Comparison of ENCODE assay signal across 7 mouse cellular contexts in the genomic region with DNA sequence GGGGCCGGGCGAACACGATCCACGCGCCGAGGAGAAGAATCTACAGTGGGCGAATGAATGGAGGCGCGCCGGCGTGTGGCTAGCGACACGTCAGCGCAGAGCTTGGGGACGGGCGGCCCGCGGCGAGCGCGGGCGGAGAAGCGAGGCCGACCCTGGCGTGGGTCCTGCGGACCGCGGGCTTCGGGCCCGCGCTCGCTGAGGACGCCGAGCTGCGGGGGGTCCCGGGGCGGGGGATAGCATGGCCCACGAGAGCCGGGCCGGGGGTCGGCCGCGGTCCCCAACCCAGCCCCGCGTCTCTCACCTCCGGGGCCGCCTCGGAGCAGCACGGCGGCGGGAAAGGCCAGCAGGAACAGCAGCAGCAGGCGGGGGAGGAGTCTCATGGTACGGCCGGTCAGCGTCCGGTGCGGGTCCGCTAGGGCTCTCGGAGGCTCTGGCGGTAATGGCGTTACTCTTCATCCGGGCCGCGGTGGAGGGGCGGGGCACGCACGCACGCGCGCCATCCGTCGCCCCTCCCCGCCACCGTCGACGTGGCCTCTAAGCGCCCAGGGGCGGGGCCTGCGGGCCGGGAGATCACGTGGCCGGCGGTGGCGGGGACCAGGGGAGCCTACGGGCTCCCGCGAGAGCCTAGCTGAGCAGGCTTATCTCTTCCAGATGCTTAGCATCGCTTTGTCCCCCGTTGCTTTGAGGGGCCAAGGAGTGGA. TPM values are rescaled to one million over a fixed set of nuclear protein-coding genes. Genes with fewer than 3 reads are reported as not detected.
DNase-seq lines count a peak whose midpoint lies in the region; ATAC-seq and TF ChIP-seq lines count a peak whose summit lies in the region.

A gene (minus strand): TSS at position 514 of the 701 bp plus-strand sequence.

- H3K27me3 ChIP-seq in embryonic facial prominence, embryonic 10.5 days (replicated peaks; ENCODE audit: low read depth, poor library complexity, severe bottlenecking), result no peaks in the 10 kb centered on the region
- H3K27me3 ChIP-seq in intestine, postnatal 0 days (replicated peaks; ENCODE audit: control insufficient read depth, insufficient read depth, low read length), result no peaks in the 10 kb centered on the region
- no peaks in the 10 kb centered on the region for H3K27me3 ChIP-seq in midbrain, embryonic 12.5 days
- no peaks in the 10 kb centered on the region for H3K27me3 ChIP-seq in small intestine, adult 2 months (ENCODE audit: control insufficient read depth, insufficient read depth, low read length)

- peak; percentile 98 for DNase-seq in adrenal gland, postnatal 10 days
- DNase-seq in embryonic facial prominence, embryonic 10.5 days (ENCODE audit: low spot score), result peak; percentile 98
- no peak for DNase-seq in gonadal fat pad, adult 2 months (ENCODE audit: low read depth)
- DNase-seq in left cerebral cortex, postnatal 4 days, result peak; percentile 98

- peak; percentile 80 for TF ChIP-seq POLR2A in small intestine, adult 2 months (IDR thresholded peaks at IDR 0.05; ENCODE audit: low read depth, low read length)

- peaks cover 14% of the 10 kb centered on the region for H3K4me1 ChIP-seq in embryonic facial prominence, embryonic 10.5 days
- H3K4me1 ChIP-seq in intestine, postnatal 0 days (replicated peaks; ENCODE audit: control insufficient read depth, insufficient read depth, low read length), result 0 out of 2 replicates have a peak, but pooled peaks cover 7% of the 10 kb centered on the region
- H3K4me1 ChIP-seq in midbrain, embryonic 12.5 days, result peaks cover 14% of the 10 kb centered on the region; the same call in 1 of the 2 replicates
- H3K4me1 ChIP-seq in small intestine, adult 2 months (ENCODE audit: control insufficient read depth, insufficient read depth, insufficient read length, low read length), result no peaks in the 10 kb centered on the region

- peak within 1 kb of the TSS; percentile 75 for H3K4me2 ChIP-seq in intestine, postnatal 0 days (replicated peaks; ENCODE audit: low read depth)
- H3K4me2 ChIP-seq in midbrain, embryonic 12.5 days (replicated peaks), result peak within 1 kb of the TSS; percentile 65

- peaks cover 30% of the 10 kb centered on the region for H3K36me3 ChIP-seq in embryonic facial prominence, embryonic 10.5 days (replicated peaks)
- H3K36me3 ChIP-seq in intestine, postnatal 0 days (ENCODE audit: control insufficient read depth, insufficient read depth), result peaks cover 15% of the 10 kb centered on the region
- peaks cover 26% of the 10 kb centered on the region for H3K36me3 ChIP-seq in midbrain, embryonic 12.5 days
- H3K36me3 ChIP-seq in small intestine, adult 2 months (ENCODE audit: control insufficient read depth, insufficient read depth, low read length), result peaks cover 18% of the 10 kb centered on the region

- under 1% methylated on average over 89 of the region's 89 CpGs for WGBS in embryonic facial prominence, embryonic 10.5 days
- WGBS in intestine, postnatal 0 days, result under 1% methylated on average over 63 of the region's 89 CpGs
- WGBS in midbrain, embryonic 12.5 days, result under 1% methylated on average over 83 of the region's 89 CpGs
- whole genome bisulfite sequencing in small intestine, adult 2 months, result 1% methylated on average over 87 of the region's 89 CpGs

- peak within 1 kb of the TSS; percentile 77 for H3K4me3 ChIP-seq in embryonic facial prominence, embryonic 10.5 days
- H3K4me3 ChIP-seq in intestine, postnatal 0 days (ENCODE audit: low read depth, low read length), result peak within 1 kb of the TSS; percentile 100
- peak within 1 kb of the TSS; percentile 84 for H3K4me3 ChIP-seq in midbrain, embryonic 12.5 days
- H3K4me3 ChIP-seq in small intestine, adult 2 months (ENCODE audit: low read depth, low read length), result peak within 1 kb of the TSS; percentile 90

- intact Hi-C loops in left cerebral cortex, postnatal 4 days (cut with DNase I), result loop anchor here (5.0 kb wide), 1 partner anchor 43 kb away; a partner anchor contains a TSS

- H3K9ac ChIP-seq in intestine, postnatal 0 days (ENCODE audit: low read depth, low read length), result peak within 1 kb of the TSS; percentile 99
- H3K9ac ChIP-seq in midbrain, embryonic 12.5 days (replicated peaks), result peak within 1 kb of the TSS; percentile 95

- H3K9me3 ChIP-seq in embryonic facial prominence, embryonic 10.5 days, result no peaks in the 10 kb centered on the region
- H3K9me3 ChIP-seq in intestine, postnatal 0 days (ENCODE audit: control insufficient read depth), result no peaks in the 10 kb centered on the region
- no peaks in the 10 kb centered on the region for H3K9me3 ChIP-seq in midbrain, embryonic 12.5 days

- peak; percentile 98 for ATAC-seq in intestine, postnatal 0 days
- ATAC-seq in midbrain, embryonic 12.5 days (ENCODE audit: low FRiP score, low read depth), result peak; percentile 98

- no peak for TF ChIP-seq CTCF in intestine, postnatal 0 days (IDR thresholded peaks at IDR 0.05; ENCODE audit: low read depth)
- no peak for TF ChIP-seq CTCF in small intestine, adult 2 months (IDR thresholded peaks at IDR 0.05; ENCODE audit: extremely low read depth, insufficient read length, insufficient replicate concordance, low read depth, low read length)

- H3K27ac ChIP-seq in embryonic facial prominence, embryonic 10.5 days (replicated peaks), result peak within 1 kb of the TSS; percentile 94
- H3K27ac ChIP-seq in intestine, postnatal 0 days (ENCODE audit: low read depth, low read length), result peak within 1 kb of the TSS; percentile 90
- H3K27ac ChIP-seq in midbrain, embryonic 12.5 days (replicated peaks), result peak within 1 kb of the TSS; percentile 93
- H3K27ac ChIP-seq in small intestine, adult 2 months (ENCODE audit: insufficient read depth, low read depth, low read length), result peak within 1 kb of the TSS; percentile 41

RNA-seq across cellular contexts. Expression of the gene that starts here (rescaled TPM):
- total RNA-seq in adrenal gland, postnatal 10 days (2021), result 100 to 1,000 TPM; 117 to 134 TPM
- polyA plus RNA-seq in embryonic facial prominence, embryonic 10.5 days (2016; fragmentation: Nextera tagmentation; extraction: Ambion mirVana), result 107 and 110 TPM in 2 replicates
- polyA plus RNA-seq in gonadal fat pad, adult 2 months (2012; rRNA removed), result 17.2 and 21.7 TPM in 2 replicates
- 76.2 and 77.9 TPM in 2 replicates for polyA plus RNA-seq in intestine, postnatal 0 days (2015; fragmentation: Nextera tagmentation; extraction: Ambion mirVana)
- total RNA-seq in left cerebral cortex, postnatal 4 days (2021), result 10 to 100 TPM; 84.5 to 86.1 TPM
- polyA plus RNA-seq in midbrain, embryonic 12.5 days (2016; fragmentation: Nextera tagmentation; extraction: Ambion mirVana), result 97.9 and 101 TPM in 2 replicates
- polyA plus RNA-seq in small intestine, adult 2 months (2012; rRNA removed), result 1.8 and 3.0 TPM in 2 replicates

Comparison
In these comparisons a context has a peak if more than half of its experiments do, and no peak if none do; other contexts are left out.
1. H3K27ac ChIP-seq: peak in every context shown above with its lines; median percentile 94 in embryonic facial prominence, embryonic 10.5 days; 93 in midbrain, embryonic 12.5 days; 90 in intestine, postnatal 0 days; 41 in small intestine, adult 2 months.